Mouse (Mus musculus) kidney, embryonic 16.5 days (tissue): Measurements from ENCODE around the gene Egf. TPM values are rescaled to one million over a fixed set of nuclear protein-coding genes. Genes with fewer than 3 reads are reported as not detected.

Experiments
- ATAC-seq: fragments of 200-750 bp; cut with Nextera tagmentation; 2 replicates; pipeline ENCODE4 v1.8.0; 2017; ENCODE audit warnings: moderate TSS enrichment; ENCODE audit not compliant: low FRiP score, low TSS enrichment
- H3K27ac ChIP-seq: fragments of 300-500 bp; sonication (generic); 2 replicates; pipeline ENCODE4 v1.5.1; 2014; ENCODE audit warnings: low read length
- H3K27me3 ChIP-seq: fragments of 300-500 bp; sonication (generic); 2 replicates; pipeline ENCODE4 v1.6.1; 2014; ENCODE audit warnings: low read length, control low read depth, mixed read lengths; ENCODE audit not compliant: insufficient read depth
- H3K36me3 ChIP-seq: fragments of 300-500 bp; sonication (generic); 2 replicates; pipeline ENCODE4 v1.6.1; 2014; ENCODE audit warnings: low read length, control low read depth, mixed read lengths; ENCODE audit not compliant: insufficient read depth
- H3K4me1 ChIP-seq: fragments of 300-500 bp; sonication (generic); 2 replicates; pipeline ENCODE4 v1.6.1; 2014; ENCODE audit warnings: low read length, control low read depth, mixed read lengths; ENCODE audit not compliant: insufficient read depth
- H3K4me2 ChIP-seq: fragments of 300-500 bp; sonication (generic); replicated peaks from 2 replicates; pipeline ENCODE4 v1.6.1; 2014; ENCODE audit warnings: low read depth, low read length
- H3K4me3 ChIP-seq: fragments of 300-500 bp; sonication (generic); 2 replicates; pipeline ENCODE4 v1.5.1; 2014; ENCODE audit warnings: mild to moderate bottlenecking, low read length
- H3K9ac ChIP-seq: fragments of 300-500 bp; sonication (generic); replicated peaks from 2 replicates; pipeline ENCODE4 v1.6.1; 2014; ENCODE audit warnings: low read length
- H3K9me3 ChIP-seq: fragments of 300-500 bp; sonication (generic); 2 replicates; pipeline ENCODE4 v1.6.1; 2016; ENCODE audit warnings: low read length, control low read depth
- WGBS: fragments of 180-500 bp; shearing (Covaris S2); extraction: QIAGEN DNeasy Blood & Tissue Kit; methylation state at CpG from one replicate; pipeline ENCODE4 v1.1.7; 2014; 5-methylcytosine and 5-hydroxymethylcytosine counted together
- polyA plus RNA-seq: library from polyadenylated mRNA; unstranded; fragments of >200 nt; fragmentation: Nextera tagmentation; extraction: Ambion mirVana; gene quantifications from 2 replicates; pipeline ENCODE4 v1.2.1, GENCODE M21; 2015

Egf gene
- polyA plus RNA-seq: 2.3 and 2.4 TPM in 2 replicates

DNA sequence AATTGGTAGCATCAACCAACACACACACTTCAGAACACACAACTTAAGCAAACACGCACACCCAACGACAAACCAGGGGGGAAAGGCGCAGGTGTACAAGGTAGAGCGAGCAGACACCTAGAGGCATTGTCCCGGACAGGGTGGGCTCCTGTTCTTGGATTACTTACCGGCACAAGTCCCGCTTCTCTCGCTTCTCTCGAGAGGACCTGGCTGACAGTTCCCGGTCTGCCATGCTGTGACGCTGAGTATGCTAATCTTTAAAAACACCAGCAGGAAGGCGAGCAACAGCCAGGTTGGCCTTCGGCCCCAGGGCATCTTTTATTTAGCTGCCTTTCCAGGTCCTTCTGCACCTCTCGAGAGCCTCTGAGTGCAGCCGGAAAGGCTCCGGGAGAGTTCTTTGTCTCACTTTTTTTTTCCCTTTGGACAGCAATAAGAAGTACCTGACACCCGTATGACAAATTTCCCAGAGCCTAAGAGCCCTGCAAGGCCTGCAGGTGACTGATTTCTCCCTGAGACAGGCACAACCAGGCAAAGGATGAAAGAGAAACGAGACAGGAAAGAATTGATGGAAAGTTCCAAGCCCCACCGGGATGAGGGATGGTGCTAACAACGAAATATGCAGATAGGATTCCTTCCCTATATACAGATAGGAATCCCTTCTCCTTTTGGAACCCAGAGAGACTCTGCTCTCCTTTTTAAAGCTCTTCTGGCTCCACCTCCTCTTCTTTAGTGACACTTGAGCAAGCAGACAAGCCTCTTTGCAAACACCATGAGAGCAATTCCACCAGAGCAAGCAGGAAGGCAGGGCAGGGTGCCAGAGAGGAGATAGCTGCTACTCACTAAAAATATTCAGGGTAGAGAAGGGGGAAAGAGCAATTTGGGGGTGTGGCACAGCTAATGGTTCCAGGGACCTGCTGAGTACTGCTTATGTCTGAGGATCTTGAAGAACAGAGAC, at the start of gene Egf:
Egf (minus strand) TSS at position 667 of the 955 bp plus-strand sequence.
- 6% methylated on average over 20 of the region's 20 CpGs for WGBS
- ATAC-seq: peak; percentile 54; the same call in 1 of the 2 replicates
- Histone ChIP-seq H3K4me2 (peak within 1 kb of the TSS; percentile 55), H3K9me3 (no peaks in the 10 kb centered on the region), H3K27me3 (peaks cover 4% of the 10 kb centered on the region; the same call in 1 of the 2 replicates), H3K4me3 (peak within 1 kb of the TSS; percentile 37), H3K4me1 (peaks cover 9% of the 10 kb centered on the region), H3K36me3 (no peaks in the 10 kb centered on the region), H3K9ac (peak within 1 kb of the TSS; percentile 53), H3K27ac (no peak within 1 kb of the TSS)

- Histone ChIP-seq H3K4me2 (no peak within 1 kb of the TSS), H3K36me3 (no peaks in the 10 kb centered on the region), H3K4me1 (no peaks in the 10 kb centered on the region), H3K27me3 (no peaks in the 10 kb centered on the region), H3K27ac (no peak within 1 kb of the TSS), H3K9me3 (no peaks in the 10 kb centered on the region), H3K9ac (no peak within 1 kb of the TSS), H3K4me3 (no peak within 1 kb of the TSS)
- no peak for ATAC-seq
- 78% methylated on average over 10 of the region's 10 CpGs for WGBS
Measured at GRCm38 (mm10) chr3:129803765-129804164, 48.6 kb upstream of the Egf start, which contains the start of gene Lrit3. Gene Lrit3, minus strand, starts transcription at chr3:129804030.

GRCm38 (mm10) chr3:129799011-129799410, 43.9 kb upstream of the Egf start:
- Histone ChIP-seq H3K9ac (no peak overlapping the region), H3K27ac (no peak overlapping the region), H3K4me1 (no peaks in the 10 kb centered on the region), H3K9me3 (no peaks in the 10 kb centered on the region), H3K4me2 (no peak overlapping the region), H3K36me3 (no peaks in the 10 kb centered on the region), H3K27me3 (no peaks in the 10 kb centered on the region), H3K4me3 (no peak overlapping the region)
- no peak for ATAC-seq
- WGBS: 71% methylated on average over 2 of the region's 2 CpGs

- H3K4me3 ChIP-seq: no peak overlapping the region
- H3K36me3 ChIP-seq: no peaks in the 10 kb centered on the region
- no peak overlapping the region for H3K27ac ChIP-seq
- H3K4me1 ChIP-seq: no peaks in the 10 kb centered on the region
- H3K4me2 ChIP-seq: no peak overlapping the region
- no peak overlapping the region for H3K9ac ChIP-seq
- WGBS: 86% methylated on average over 11 of the region's 11 CpGs
- H3K9me3 ChIP-seq: no peaks in the 10 kb centered on the region
- no peak for ATAC-seq
- no peaks in the 10 kb centered on the region for H3K27me3 ChIP-seq
Measured at GRCm38 (mm10) chr3:129798551-129798950, 43.4 kb upstream of the Egf start.

DNA sequence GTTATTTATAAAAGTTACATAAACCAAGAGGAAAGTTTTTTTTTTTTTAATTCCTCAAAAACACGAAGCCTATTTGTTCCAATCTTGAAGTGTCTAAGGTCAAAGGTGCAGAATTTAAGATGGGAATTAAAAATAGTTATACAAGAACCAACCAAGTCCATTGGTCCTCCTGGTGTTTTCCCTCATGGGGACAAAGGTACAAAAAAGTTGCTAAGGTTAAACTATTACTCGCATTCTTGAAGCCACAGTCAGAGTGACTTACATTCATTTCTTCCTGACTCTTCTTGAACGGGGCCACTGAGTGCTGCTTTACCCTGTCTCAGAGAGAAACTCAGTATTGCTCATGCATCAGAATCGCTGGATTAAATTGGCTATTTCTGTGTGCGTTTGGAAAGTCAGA, 42.2 kb upstream of the Egf start:
- H3K36me3 ChIP-seq: no peaks in the 10 kb centered on the region
- no peak for ATAC-seq
- 70% methylated on average over 5 of the region's 5 CpGs for WGBS

GRCm38 (mm10) chr3:129793801-129794200, 38.7 kb upstream of the Egf start:
- Histone ChIP-seq H3K27ac (no peak overlapping the region), H3K4me3 (no peak overlapping the region), H3K9ac (no peak overlapping the region)

More for the DNA sequence above, 42.2 kb upstream of the Egf start:
- Histone ChIP-seq H3K9ac (no peak overlapping the region), H3K9me3 (no peaks in the 10 kb centered on the region), H3K4me1 (no peaks in the 10 kb centered on the region), H3K27ac (no peak overlapping the region), H3K4me3 (no peak overlapping the region), H3K27me3 (no peaks in the 10 kb centered on the region), H3K4me2 (no peak overlapping the region)

DNA sequence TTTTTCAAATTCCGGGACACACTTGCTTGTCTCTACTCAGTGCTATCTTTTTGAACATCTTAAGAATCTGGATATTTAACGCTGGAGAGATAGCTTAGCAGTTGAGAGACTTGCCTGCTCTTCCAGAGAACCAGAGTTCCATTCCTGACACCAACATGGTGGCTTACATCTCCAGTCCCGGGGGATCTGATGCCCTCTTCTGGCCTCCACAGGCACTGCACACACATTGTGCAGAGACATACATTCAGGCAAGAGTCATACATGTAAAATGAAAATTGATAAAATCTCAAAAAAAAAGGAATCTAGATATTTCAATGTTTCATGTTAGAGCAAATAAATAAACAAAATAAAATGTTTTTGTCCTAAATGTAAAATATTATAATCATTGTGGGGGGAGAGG, 27.6 kb upstream of the Egf start:
- ATAC-seq: no peak
- H3K4me1 ChIP-seq: no peaks in the 10 kb centered on the region
- H3K9me3 ChIP-seq: no peaks in the 10 kb centered on the region
- WGBS: 91% methylated on average over 3 of the region's 3 CpGs
- no peaks in the 10 kb centered on the region for H3K27me3 ChIP-seq
- H3K4me3 ChIP-seq: no peak overlapping the region
- no peak overlapping the region for H3K9ac ChIP-seq
- no peaks in the 10 kb centered on the region for H3K36me3 ChIP-seq
- no peak overlapping the region for H3K4me2 ChIP-seq
- no peak overlapping the region for H3K27ac ChIP-seq

More at GRCm38 (mm10) chr3:129793801-129794200, 38.7 kb upstream of the Egf start:
- Histone ChIP-seq H3K36me3 (no peaks in the 10 kb centered on the region), H3K4me1 (no peaks in the 10 kb centered on the region), H3K4me2 (no peak overlapping the region), H3K9me3 (no peaks in the 10 kb centered on the region), H3K27me3 (no peaks in the 10 kb centered on the region)
- WGBS: 77% methylated on average over 5 of the region's 5 CpGs
- ATAC-seq: no peak

DNA sequence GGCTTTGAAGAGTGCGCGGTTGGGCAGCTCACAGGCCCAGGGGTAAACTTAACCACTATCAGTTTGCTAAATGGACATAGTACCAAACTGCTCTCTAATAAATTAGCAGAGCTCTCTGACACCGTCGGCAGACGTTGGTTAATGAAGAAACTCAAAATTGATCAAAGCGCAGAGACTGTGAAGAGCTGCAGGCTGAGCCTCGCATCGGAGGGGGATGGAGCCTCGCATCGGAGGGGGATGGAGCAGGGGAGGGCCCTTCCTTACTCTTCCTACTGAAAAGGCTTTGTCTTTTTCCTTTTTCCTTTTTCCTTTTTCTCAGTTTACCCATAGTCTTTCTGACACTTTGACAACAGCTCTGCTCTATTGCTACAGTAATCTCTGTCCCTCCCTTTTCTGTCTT, 26.3 kb upstream of the Egf start:
- no peaks in the 10 kb centered on the region for H3K4me1 ChIP-seq
- ATAC-seq: no peak
- no peaks in the 10 kb centered on the region for H3K27me3 ChIP-seq
- no peak overlapping the region for H3K9ac ChIP-seq
- no peak overlapping the region for H3K4me3 ChIP-seq
- no peaks in the 10 kb centered on the region for H3K36me3 ChIP-seq
- WGBS: 39% methylated on average over 10 of the region's 10 CpGs
- no peak overlapping the region for H3K4me2 ChIP-seq
- no peak overlapping the region for H3K27ac ChIP-seq
- no peaks in the 10 kb centered on the region for H3K9me3 ChIP-seq

DNA sequence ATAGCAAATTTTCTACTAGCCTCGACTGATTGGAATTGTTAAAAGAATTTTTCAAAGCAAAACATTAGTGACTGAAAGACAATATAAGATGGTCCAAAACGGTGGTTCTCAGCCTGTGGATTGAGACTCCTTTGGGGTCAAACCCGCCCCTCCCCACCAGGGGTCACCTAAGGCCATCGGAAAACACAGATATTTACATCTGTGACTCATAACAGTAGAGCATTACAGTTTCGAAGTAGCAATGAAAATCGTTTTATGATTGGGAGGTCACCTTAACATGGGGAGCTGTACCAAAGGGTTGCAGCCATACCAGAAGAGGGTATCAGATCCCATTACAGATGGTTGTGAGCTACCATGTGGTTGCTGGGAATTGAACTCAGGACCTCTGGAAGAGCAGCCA, 16.1 kb upstream of the Egf start:
- Histone ChIP-seq H3K27me3 (no peaks in the 10 kb centered on the region), H3K27ac (no peak overlapping the region), H3K9ac (no peak overlapping the region), H3K4me1 (no peaks in the 10 kb centered on the region), H3K4me3 (no peak overlapping the region), H3K9me3 (no peaks in the 10 kb centered on the region), H3K4me2 (no peak overlapping the region), H3K36me3 (no peaks in the 10 kb centered on the region)
- ATAC-seq: no peak
- 81% methylated on average over 6 of the region's 6 CpGs for WGBS
